Mouse (Mus musculus) ES-Bruce4 (cell line): ENCODE results near the gene Sapcd1. TPM values are rescaled to one million over a fixed set of nuclear protein-coding genes. Genes with fewer than 3 reads are reported as not detected.
"Not testable (repeated sequence)": the region's sequence is repeated elsewhere in the genome, so short reads cannot be mapped to it uniquely, and the experiment has no call there.

Source experiments
- H3K27ac ChIP-seq: 2 replicates; pipeline ENCODE4 v1.5.1; 2012; ENCODE audit warnings: low read length, inconsistent platforms; ENCODE audit not compliant: insufficient read depth
- H3K27me3 ChIP-seq: 2 replicates; pipeline ENCODE4 v1.6.1; 2012; ENCODE audit warnings: mild to moderate bottlenecking, low read length, inconsistent platforms; ENCODE audit not compliant: control insufficient read depth, poor library complexity, insufficient read depth, severe bottlenecking
- H3K36me3 ChIP-seq: 2 replicates; pipeline ENCODE4 v1.6.1; 2012; ENCODE audit warnings: inconsistent platforms, mild to moderate bottlenecking, low read length, moderate library complexity; ENCODE audit not compliant: control insufficient read depth, poor library complexity, insufficient read depth, severe bottlenecking
- H3K4me1 ChIP-seq: one replicate; pipeline ENCODE4 v1.8.1; 2011; ENCODE audit warnings: low read length; ENCODE audit not compliant: control insufficient read depth, insufficient read depth
- H3K4me3 ChIP-seq: 2 replicates; pipeline ENCODE4 v1.5.1; 2011; ENCODE audit warnings: low read depth, mild to moderate bottlenecking, low read length
- H3K9ac ChIP-seq: 2 replicates; pipeline ENCODE4 v1.6.1; 2012; ENCODE audit warnings: low read depth, mild to moderate bottlenecking, inconsistent platforms; ENCODE audit not compliant: poor library complexity, severe bottlenecking
- H3K9me3 ChIP-seq: replicated peaks from 2 replicates; pipeline ENCODE4 v1.6.1; 2012; ENCODE audit warnings: mild to moderate bottlenecking, low read length, inconsistent platforms; ENCODE audit not compliant: control insufficient read depth, poor library complexity, insufficient read depth, severe bottlenecking
- CTCF ChIP-seq: IDR thresholded peaks from one replicate; pipeline ENCODE4 v1.8.1; 2011; ENCODE audit warnings: low read depth, low read length
- EP300 ChIP-seq: IDR thresholded peaks from 2 replicates; pipeline ENCODE4 v1.6.1; 2011; ENCODE audit warnings: low read depth, low read length; ENCODE audit not compliant: insufficient read depth
- POLR2A ChIP-seq: IDR thresholded peaks from one replicate; pipeline ENCODE4 v1.8.1; 2011; ENCODE audit warnings: low read length; ENCODE audit not compliant: insufficient read depth
- polyA plus RNA-seq: library from polyadenylated mRNA; stranded (reverse); fragments of >200 nt; gene quantifications from 2 replicates; pipeline ENCODE4 v1.2.4, GENCODE M21; 2011; ENCODE audit warnings: low read depth; ENCODE audit not compliant: missing spikeins, insufficient read depth, insufficient read length

The Sapcd1 gene
- polyA plus RNA-seq, 1 experiment = 1.7 TPM

DNA sequence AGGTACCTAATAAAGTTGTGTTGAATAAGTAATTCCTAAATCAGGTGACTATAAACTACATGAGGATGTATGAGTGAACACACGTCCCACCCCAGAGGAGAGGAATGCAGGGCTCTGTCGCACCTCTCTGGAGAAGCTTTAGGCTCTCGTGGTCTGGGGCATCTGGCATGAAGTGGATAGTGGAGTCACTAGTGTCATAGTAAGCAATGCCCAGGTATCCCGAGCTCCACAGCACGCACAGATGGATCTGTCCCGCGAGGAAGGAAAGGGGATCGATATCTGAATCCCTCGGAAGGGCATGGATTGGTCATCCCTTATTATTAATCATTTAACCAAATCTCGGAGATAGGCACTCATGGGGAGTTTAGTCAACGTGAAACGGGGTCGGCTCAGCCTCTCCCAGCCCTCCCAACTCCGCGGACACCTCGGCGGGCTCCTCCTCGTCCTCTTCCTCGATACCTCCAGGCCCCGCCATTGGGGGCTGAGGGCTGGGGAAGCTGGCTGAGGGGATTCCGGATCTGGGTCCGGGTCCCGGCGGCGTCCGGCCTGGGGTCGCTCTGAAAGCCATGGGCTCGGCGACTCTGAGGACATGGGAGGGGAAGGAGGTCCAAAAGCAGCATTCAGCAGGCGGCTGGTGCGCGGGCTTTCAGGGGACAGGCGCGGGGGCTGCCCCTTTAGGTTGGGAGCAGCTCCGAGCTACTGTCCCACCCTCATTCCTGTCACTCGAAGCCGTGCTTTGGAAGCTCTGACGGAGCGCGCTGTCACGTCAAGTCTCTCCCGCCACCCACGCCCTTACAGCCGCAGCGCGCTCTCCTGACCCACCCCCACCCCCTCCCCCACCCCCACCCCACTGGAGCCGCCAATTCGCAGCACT lies 18.2 kb upstream of the Sapcd1 start:
- H3K4me1 ChIP-seq = peaks cover 3% of the 10 kb centered on the region
- H3K9me3 ChIP-seq = no peaks in the 10 kb centered on the region
- peak overlapping the region; percentile 88 for H3K9ac ChIP-seq
- TF ChIP-seq EP300 = no peak
- TF ChIP-seq POLR2A = no peak
- no peak for TF ChIP-seq CTCF
- no peaks in the 10 kb centered on the region for H3K36me3 ChIP-seq
- no peak overlapping the region for H3K27ac ChIP-seq
- H3K27me3 ChIP-seq = no peaks in the 10 kb centered on the region
- peak overlapping the region; percentile 67 for H3K4me3 ChIP-seq

DNA sequence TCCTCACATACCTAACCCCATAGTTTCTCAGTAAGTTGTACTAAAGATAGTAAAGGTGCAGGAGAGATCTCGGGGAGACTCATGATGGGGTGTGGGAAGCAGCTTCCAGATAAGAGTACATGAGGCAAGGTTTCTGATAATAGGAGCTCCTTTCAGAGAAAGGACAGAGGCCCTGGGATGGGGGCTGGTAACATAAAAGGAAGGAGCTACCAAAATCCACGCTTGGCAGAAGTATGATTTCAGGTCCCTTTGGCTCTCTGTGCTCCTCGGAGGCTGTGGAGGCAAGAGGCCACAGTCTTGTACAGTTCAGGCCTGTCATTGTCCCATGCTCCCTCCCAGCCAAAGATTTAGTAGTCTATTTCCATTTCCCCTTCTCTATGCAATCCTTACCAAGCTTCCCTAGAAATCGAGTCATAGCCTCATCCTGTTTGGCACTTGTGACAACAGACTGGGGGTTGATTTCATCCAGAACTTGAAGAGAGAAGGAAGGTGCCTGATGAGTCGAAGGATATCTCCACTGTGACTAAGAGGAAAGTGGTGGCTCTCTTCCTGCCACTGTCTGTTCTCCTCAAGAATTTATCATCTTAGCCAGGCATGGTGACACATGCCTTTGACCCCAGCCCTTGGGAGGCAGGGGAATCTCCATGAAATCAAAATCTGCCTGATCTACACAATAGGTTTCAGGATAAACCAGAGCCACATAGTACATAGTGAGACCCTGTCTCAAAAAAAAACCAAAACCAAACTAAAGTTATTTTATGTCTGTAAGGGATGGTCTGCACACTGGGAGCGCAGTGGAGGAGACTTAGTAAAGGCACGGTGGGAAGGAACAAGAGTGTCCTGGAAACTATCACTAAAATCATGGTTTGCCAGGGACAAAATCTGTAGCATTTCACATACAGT lies 17.3 kb upstream of the Sapcd1 start:
- no peaks in the 10 kb centered on the region for H3K36me3 ChIP-seq
- peaks cover 3% of the 10 kb centered on the region for H3K4me1 ChIP-seq
- peak overlapping the region; percentile 88 for H3K9ac ChIP-seq
- no peaks in the 10 kb centered on the region for H3K27me3 ChIP-seq
- no peaks in the 10 kb centered on the region for H3K9me3 ChIP-seq
- H3K27ac ChIP-seq = no peak overlapping the region
- TF ChIP-seq EP300 = no peak
- TF ChIP-seq POLR2A = no peak
- no peak for TF ChIP-seq CTCF
- no peak overlapping the region for H3K4me3 ChIP-seq

DNA sequence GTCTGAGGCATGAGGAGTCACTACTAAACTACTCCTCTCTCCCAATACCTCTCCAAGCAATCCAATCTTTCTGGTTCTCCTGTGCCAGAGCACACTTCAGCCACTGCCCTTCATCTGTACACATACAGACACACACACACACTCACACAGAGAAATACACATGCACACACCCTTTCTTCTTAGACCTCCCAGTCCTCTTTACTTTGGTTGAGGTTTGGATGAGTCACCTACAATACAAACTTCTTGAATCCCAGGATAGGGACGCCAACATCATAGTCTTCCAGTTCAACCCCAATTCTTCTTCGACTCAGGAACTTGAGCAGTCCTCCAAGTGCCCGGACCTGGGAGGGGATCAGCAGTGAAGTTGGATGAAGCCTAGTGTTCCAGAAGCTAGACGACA lies 16.0 kb upstream of the Sapcd1 start:
- Histone ChIP-seq H3K4me1 (peaks cover 3% of the 10 kb centered on the region), H3K4me3 (no peak overlapping the region), H3K36me3 (no peaks in the 10 kb centered on the region), H3K9ac (no peak overlapping the region), H3K27me3 (no peaks in the 10 kb centered on the region), H3K9me3 (no peaks in the 10 kb centered on the region), H3K27ac (no peak overlapping the region)
- TF ChIP-seq POLR2A = no peak
- TF ChIP-seq CTCF = no peak
- no peak for TF ChIP-seq EP300

GRCm38 (mm10) chr17:35039121-35039873 lies 11.5 kb upstream of the Sapcd1 start:
- Histone ChIP-seq H3K9ac (no peak overlapping the region), H3K9me3 (no peaks in the 10 kb centered on the region), H3K4me3 (no peak overlapping the region), H3K4me1 (no peaks in the 10 kb centered on the region), H3K27ac (no peak overlapping the region), H3K36me3 (no peaks in the 10 kb centered on the region), H3K27me3 (no peaks in the 10 kb centered on the region)
- TF ChIP-seq POLR2A = no peak

DNA sequence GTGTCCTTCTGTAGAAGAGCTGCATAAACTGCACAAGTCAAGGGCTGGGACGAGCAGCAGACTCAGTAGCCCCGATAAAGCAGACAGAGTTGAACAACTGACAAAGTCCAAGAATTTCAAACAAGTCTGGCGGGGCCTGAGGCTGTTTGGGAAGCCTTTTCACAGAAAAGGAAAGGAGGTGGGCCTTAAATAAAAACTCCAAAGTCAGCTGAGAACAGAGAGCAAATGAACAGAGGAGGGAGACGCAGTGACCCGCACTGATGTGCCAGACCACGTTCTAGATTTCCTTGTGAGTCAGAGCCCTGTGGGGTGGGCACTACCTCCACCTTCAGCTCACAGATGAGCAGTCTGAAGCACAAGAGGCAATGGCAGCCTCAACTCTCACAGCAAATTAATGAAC lies 7.1 kb upstream of the Sapcd1 start:
- no peaks in the 10 kb centered on the region for H3K9me3 ChIP-seq
- no peak overlapping the region for H3K9ac ChIP-seq
- no peak for TF ChIP-seq CTCF
- TF ChIP-seq EP300 = no peak
- TF ChIP-seq POLR2A = no peak
- no peak overlapping the region for H3K27ac ChIP-seq
- no peak overlapping the region for H3K4me3 ChIP-seq
- H3K27me3 ChIP-seq = no peaks in the 10 kb centered on the region
- H3K4me1 ChIP-seq = no peaks in the 10 kb centered on the region
- H3K36me3 ChIP-seq = no peaks in the 10 kb centered on the region

- H3K27me3 ChIP-seq, H3K9ac ChIP-seq, H3K4me3 ChIP-seq, H3K9me3 ChIP-seq, H3K4me1 ChIP-seq, H3K27ac ChIP-seq, H3K36me3 ChIP-seq: not testable (repeated sequence)
Observed at GRCm38 (mm10) chr17:35033703-35034102, 5.9 kb upstream of the Sapcd1 start.
